Mouse (Mus musculus) forebrain, embryonic 13.5 days (tissue): ENCODE results near the gene Mylk3. TPM values are rescaled to one million over a fixed set of nuclear protein-coding genes. Genes with fewer than 3 reads are reported as not detected.

Source experiments
- ATAC-seq: fragments of 200-750 bp; cut with Nextera tagmentation; 2 replicates; pipeline ENCODE4 v1.8.0; 2017
- H3K27ac ChIP-seq: fragments of 300-500 bp; sonication (generic); 2 replicates; pipeline ENCODE4 v1.5.1; 2015; ENCODE audit warnings: inconsistent platforms, mild to moderate bottlenecking, moderate library complexity
- H3K27me3 ChIP-seq: fragments of 300-500 bp; sonication (generic); 2 replicates; pipeline ENCODE4 v1.6.1; 2015; ENCODE audit warnings: mild to moderate bottlenecking, inconsistent platforms
- H3K36me3 ChIP-seq: fragments of 300-500 bp; sonication (generic); 2 replicates; pipeline ENCODE4 v1.6.1; 2015; ENCODE audit warnings: mild to moderate bottlenecking, inconsistent platforms; ENCODE audit not compliant: poor library complexity, severe bottlenecking
- H3K4me1 ChIP-seq: fragments of 300-500 bp; sonication (generic); 2 replicates; pipeline ENCODE4 v1.6.1; 2015; ENCODE audit warnings: inconsistent platforms
- H3K4me2 ChIP-seq: fragments of 300-500 bp; sonication (generic); 2 replicates; pipeline ENCODE4 v1.6.1; 2015; ENCODE audit warnings: inconsistent platforms, mild to moderate bottlenecking, moderate library complexity
- H3K4me3 ChIP-seq: fragments of 300-500 bp; sonication (generic); 2 replicates; pipeline ENCODE4 v1.5.1; 2015; ENCODE audit warnings: mild to moderate bottlenecking, inconsistent platforms
- H3K9ac ChIP-seq: fragments of 300-500 bp; sonication (generic); 2 replicates; pipeline ENCODE4 v1.6.1; 2015; ENCODE audit warnings: mild to moderate bottlenecking, inconsistent platforms
- H3K9me3 ChIP-seq: fragments of 300-500 bp; sonication (generic); replicated peaks from 2 replicates; pipeline ENCODE4 v1.6.1; 2016; ENCODE audit warnings: inconsistent platforms
- WGBS: fragments of 180-500 bp; shearing (Covaris S2); methylation state at CpG from one replicate; pipeline ENCODE4 v1.1.7; 2015; 5-methylcytosine and 5-hydroxymethylcytosine counted together
- polyA plus RNA-seq: library from polyadenylated mRNA; unstranded; fragments of >200 nt; fragmentation: Nextera tagmentation; extraction: Ambion mirVana; gene quantifications from 2 replicates; pipeline ENCODE4 v1.2.1, GENCODE M21; 2015

The Mylk3 gene
- polyA plus RNA-seq, 1 experiment from 2014 or later, result 0.45 TPM

DNA sequence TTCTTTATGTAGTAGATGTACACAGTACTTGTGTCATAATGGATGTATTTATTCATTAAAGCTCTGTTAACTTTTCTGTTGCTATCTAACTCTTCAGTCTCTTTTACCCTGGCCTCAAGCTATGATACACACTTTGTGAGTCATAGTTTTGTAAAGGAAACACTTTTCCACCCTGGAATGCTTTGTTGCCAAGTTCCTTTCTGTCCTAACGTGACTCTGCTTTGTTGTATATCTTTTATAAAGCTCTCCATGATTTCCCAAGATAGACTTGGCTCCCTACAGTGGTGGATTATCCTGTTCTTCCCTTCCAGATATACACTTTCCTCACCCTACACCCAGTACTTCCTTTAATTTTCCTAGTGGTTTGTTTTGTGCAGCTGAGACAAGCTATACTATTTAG, 84.2 kb downstream of the Mylk3 start:
- Histone ChIP-seq H3K4me1 (peaks cover 41% of the 10 kb centered on the region), H3K36me3 (peaks cover 36% of the 10 kb centered on the region), H3K4me2 (0 out of 2 replicates have a peak overlapping the region, but pooled peaks have one; percentile 1), H3K9me3 (no peaks in the 10 kb centered on the region), H3K27me3 (no peaks in the 10 kb centered on the region), H3K4me3 (no peak overlapping the region), H3K27ac (no peak overlapping the region), H3K9ac (no peak overlapping the region)
- WGBS, result 31% methylated on average over 1 of the region's 1 CpGs
- ATAC-seq, result no peak

DNA sequence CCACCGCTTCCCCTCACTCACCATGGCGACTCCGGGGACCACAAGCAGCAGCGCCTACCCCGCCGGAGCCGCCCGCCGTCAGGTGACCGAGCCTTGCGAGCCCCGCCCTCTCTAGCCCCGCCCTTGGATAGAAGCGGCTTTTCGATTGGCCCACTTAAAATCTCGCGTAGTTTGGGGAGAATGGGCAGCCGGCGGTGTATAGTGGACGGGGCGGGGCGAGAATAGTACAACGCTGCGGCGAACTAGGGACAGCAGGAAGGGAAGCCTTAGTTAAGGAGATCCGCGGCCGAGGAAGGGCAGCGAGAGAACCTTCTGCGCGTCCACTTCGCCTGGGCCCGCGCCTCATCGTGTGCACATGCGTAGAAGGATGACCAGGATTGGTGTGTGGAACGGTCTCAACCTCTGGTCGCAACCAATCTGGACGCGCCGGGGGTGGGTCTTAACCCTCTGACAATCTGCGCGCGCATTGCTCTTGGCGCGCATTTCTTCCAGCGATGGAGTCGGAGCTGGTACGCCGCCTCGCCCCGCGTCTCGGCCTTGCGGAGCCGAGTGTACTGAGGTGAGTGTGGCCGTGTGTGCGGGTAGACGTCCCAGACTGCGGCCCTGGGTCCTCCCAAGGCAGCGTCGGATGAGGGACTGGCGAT, 86.6 kb downstream of the Mylk3 start, which contains the start of the genes Orc6 and Vps35:
Orc6 (plus strand) TSS at position 199 of the 644 bp plus-strand sequence.
Vps35 (minus strand) TSS at position 369 of the 644 bp plus-strand sequence.
- H3K4me2 ChIP-seq, result peak within 1 kb of the TSS; percentile 88
- peaks cover 43% of the 10 kb centered on the region for H3K4me1 ChIP-seq
- peak within 1 kb of the TSS; percentile 98 for H3K27ac ChIP-seq
- H3K4me3 ChIP-seq, result peak within 1 kb of the TSS; percentile 81
- H3K36me3 ChIP-seq, result peaks cover 15% of the 10 kb centered on the region
- H3K9me3 ChIP-seq, result no peaks in the 10 kb centered on the region
- under 1% methylated on average over 63 of the region's 63 CpGs for WGBS
- H3K27me3 ChIP-seq, result no peaks in the 10 kb centered on the region
- peak within 1 kb of the TSS; percentile 87 for H3K9ac ChIP-seq
- ATAC-seq, result peak; percentile 98

DNA sequence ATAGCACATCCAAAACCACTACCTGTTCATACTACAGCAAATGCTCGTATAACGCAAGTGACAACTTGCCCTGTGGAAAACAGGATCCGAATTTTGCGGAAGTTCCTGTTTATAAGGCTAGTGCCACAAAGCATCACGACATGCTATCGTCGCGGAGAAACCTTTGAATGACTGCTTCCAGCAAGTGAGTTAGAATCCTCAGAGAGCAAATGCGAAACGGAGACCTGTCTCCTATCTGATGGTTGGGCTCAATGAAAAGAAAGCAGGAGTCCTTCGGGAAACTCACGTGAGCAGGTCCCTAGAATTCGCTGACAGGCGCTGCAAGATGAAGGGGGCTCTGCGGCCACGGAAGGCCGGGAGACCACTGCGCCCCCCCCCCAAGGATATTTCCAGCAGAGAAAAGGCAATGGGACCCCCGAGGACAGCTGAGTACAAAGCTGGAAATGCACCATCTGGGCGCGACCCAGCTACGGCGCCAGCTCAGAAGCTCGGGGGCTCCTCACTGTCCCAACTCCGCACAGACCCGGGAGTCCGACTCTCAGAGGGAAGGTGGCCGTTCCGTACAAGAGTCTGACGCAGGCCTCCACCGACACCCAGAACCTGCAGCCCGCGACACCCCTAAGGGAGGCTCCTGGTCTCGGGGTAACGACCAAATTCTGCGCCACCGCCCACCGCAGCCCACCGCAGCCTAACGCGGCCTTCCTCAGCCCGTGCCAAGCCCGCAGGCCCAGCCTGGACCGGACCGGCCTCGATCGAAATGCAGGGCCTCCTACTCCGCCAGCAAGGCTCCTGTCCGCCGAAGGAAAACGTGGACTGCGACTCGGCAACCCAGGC, 87.3 kb downstream of the Mylk3 start:
- peak overlapping the region; percentile 98 for H3K27ac ChIP-seq
- H3K4me3 ChIP-seq, result peak overlapping the region; percentile 81
- no peaks in the 10 kb centered on the region for H3K9me3 ChIP-seq
- under 1% methylated on average over 53 of the region's 53 CpGs for WGBS
- peaks cover 15% of the 10 kb centered on the region for H3K36me3 ChIP-seq
- H3K4me2 ChIP-seq, result peak overlapping the region; percentile 88
- H3K4me1 ChIP-seq, result peaks cover 43% of the 10 kb centered on the region
- no peaks in the 10 kb centered on the region for H3K27me3 ChIP-seq
- peak overlapping the region; percentile 87 for H3K9ac ChIP-seq
- ATAC-seq, result no peak

DNA sequence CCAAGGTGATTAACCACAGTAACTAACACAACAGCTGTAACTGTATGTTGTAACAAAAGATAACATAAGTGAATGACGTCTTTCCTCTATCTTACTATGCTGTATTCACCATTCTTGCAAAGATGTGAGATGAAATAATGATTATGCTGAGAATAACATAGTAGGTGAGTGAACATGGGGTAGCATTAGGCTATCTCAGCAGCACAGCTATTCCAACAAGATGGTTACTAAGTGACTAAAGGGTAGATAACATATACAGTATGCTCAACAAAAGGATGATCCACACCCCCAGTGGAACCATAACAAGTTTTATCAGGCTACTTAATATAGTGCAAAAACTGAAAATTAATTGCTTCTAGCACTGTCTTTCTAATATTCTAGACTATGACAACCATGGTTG, 99.3 kb downstream of the Mylk3 start:
- Histone ChIP-seq H3K36me3 (peaks cover 56% of the 10 kb centered on the region), H3K4me1 (no peaks in the 10 kb centered on the region), H3K27me3 (no peaks in the 10 kb centered on the region), H3K27ac (no peak overlapping the region), H3K9me3 (no peaks in the 10 kb centered on the region), H3K4me2 (no peak overlapping the region), H3K4me3 (no peak overlapping the region), H3K9ac (no peak overlapping the region)
- 97% methylated on average over 1 of the region's 1 CpGs for WGBS
- ATAC-seq, result no peak

Other genes with a start within 250 kb of the Mylk3 start
- not detected in 2 replicates for gene Cks1brt, start 234.4 kb downstream of the Mylk3 start, polyA plus RNA-seq
- gene Olfr371, start 160.4 kb downstream of the Mylk3 start, polyA plus RNA-seq, result not detected in 2 replicates
- 109 and 115 TPM in 2 replicates for gene Orc6, start 86.7 kb downstream of the Mylk3 start, polyA plus RNA-seq
- gene Vps35, start 86.5 kb downstream of the Mylk3 start, polyA plus RNA-seq, result 161 and 165 TPM in 2 replicates
- 53.4 and 60.3 TPM in 2 replicates for gene 4921524J17Rik, start 46.5 kb upstream of the Mylk3 start, polyA plus RNA-seq
- gene Gpt2, start 106.2 kb upstream of the Mylk3 start, polyA plus RNA-seq, result 30.2 and 32.9 TPM in 2 replicates
- 167 and 177 TPM in 2 replicates for gene Dnaja2, start 169.0 kb upstream of the Mylk3 start, polyA plus RNA-seq